8 mouse cellular contexts compared by ENCODE assay signal in the genomic region with DNA sequence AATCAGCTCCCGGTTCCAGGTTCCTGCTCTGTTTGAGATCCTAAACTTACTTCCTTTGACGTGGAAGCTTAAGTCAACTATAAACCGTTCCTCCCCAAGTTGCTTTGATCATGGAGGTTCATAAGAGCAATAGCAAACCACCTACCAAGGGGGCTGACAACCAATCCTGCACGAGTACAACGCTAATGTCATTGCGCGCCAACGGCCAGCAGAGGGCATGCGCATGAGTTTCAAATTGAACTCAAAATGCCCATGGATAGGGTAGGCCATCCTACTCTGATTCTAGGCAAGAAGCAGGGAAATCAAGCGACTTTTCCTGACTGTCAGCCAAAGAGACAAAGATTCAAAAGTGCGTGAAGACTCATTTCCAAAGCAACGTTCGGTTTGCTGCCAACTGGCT. TPM values are rescaled to one million over a fixed set of nuclear protein-coding genes. Genes with fewer than 3 reads are reported as not detected.
DNase-seq lines count a peak whose midpoint lies in the region; ATAC-seq and TF ChIP-seq lines count a peak whose summit lies in the region.
"Had no signal": no experiment of that assay in that cellular context is flagged by ENCODE, and none has a peak within 500 bp of the region (broad histone marks: within the 10 kb centered on the region; RNA-seq: fewer than 3 reads in every experiment).

A gene (minus strand): TSS at position 279 of the 400 bp plus-strand sequence.

- peak; percentile 35 for TF ChIP-seq CTCF in liver, postnatal 0 days (IDR thresholded peaks at IDR 0.05; ENCODE audit: low read depth)

- no peak within 1 kb of the TSS for H3K9ac ChIP-seq in liver, postnatal 0 days (replicated peaks)
- H3K9ac ChIP-seq in liver, embryonic 12.5 days: no peak within 1 kb of the TSS
- H3K9ac ChIP-seq in hindbrain, embryonic 12.5 days: no peak within 1 kb of the TSS
- no peak within 1 kb of the TSS for H3K9ac ChIP-seq in midbrain, embryonic 14.5 days (replicated peaks; ENCODE audit: low read length)

- no peak for TF ChIP-seq EP300 in liver, postnatal 0 days (IDR thresholded peaks at IDR 0.05; ENCODE audit: low read depth)

- no peak within 1 kb of the TSS for H3K27ac ChIP-seq in liver, postnatal 0 days (ENCODE audit: low read depth)
- H3K27ac ChIP-seq in liver, embryonic 12.5 days: no peak within 1 kb of the TSS
- H3K27ac ChIP-seq in hindbrain, embryonic 12.5 days: no peak within 1 kb of the TSS
- no peak within 1 kb of the TSS for H3K27ac ChIP-seq in midbrain, embryonic 14.5 days (replicated peaks; ENCODE audit: low read depth, low read length)
- H3K27ac ChIP-seq: macrophage had no signal

- WGBS in liver, postnatal 0 days (ENCODE audit: insufficient replicate concordance): 63% methylated on average over 13 of the region's 13 CpGs
- 57% methylated on average over 13 of the region's 13 CpGs for WGBS in liver, embryonic 12.5 days (ENCODE audit: insufficient replicate concordance)
- 75% methylated on average over 13 of the region's 13 CpGs for WGBS in hindbrain, embryonic 12.5 days
- WGBS in midbrain, embryonic 14.5 days: 80% methylated on average over 13 of the region's 13 CpGs

- H3K9me3 ChIP-seq in liver, postnatal 0 days (ENCODE audit: low read length): no peaks in the 10 kb centered on the region
- H3K9me3 ChIP-seq in liver, embryonic 12.5 days (replicated peaks): no peaks in the 10 kb centered on the region
- H3K9me3 ChIP-seq in hindbrain, embryonic 12.5 days (replicated peaks): no peaks in the 10 kb centered on the region
- H3K9me3 ChIP-seq in midbrain, embryonic 14.5 days (ENCODE audit: control insufficient read depth, low read length): no peaks in the 10 kb centered on the region

- DNase-seq in liver, postnatal 0 days: no peak
- DNase-seq in brain, adult 2 months (ENCODE audit: low read depth, low spot score): peak; percentile 12
- no peak for DNase-seq in midbrain, embryonic 14.5 days
- no peak for DNase-seq in MN1 (ENCODE audit: low spot score)

- no peaks in the 10 kb centered on the region for H3K4me1 ChIP-seq in liver, postnatal 0 days (ENCODE audit: insufficient read depth)
- H3K4me1 ChIP-seq in liver, embryonic 12.5 days: no peaks in the 10 kb centered on the region
- no peaks in the 10 kb centered on the region for H3K4me1 ChIP-seq in hindbrain, embryonic 12.5 days
- no peaks in the 10 kb centered on the region for H3K4me1 ChIP-seq in midbrain, embryonic 14.5 days (ENCODE audit: control insufficient read depth, insufficient read depth, low read length)

- no peaks in the 10 kb centered on the region for H3K36me3 ChIP-seq in liver, postnatal 0 days (replicated peaks; ENCODE audit: insufficient read depth, low read length)
- H3K36me3 ChIP-seq in liver, embryonic 12.5 days: no peaks in the 10 kb centered on the region
- no peaks in the 10 kb centered on the region for H3K36me3 ChIP-seq in hindbrain, embryonic 12.5 days
- no peaks in the 10 kb centered on the region for H3K36me3 ChIP-seq in midbrain, embryonic 14.5 days (ENCODE audit: control insufficient read depth, insufficient read depth, low read length)

- H3K4me2 ChIP-seq in liver, postnatal 0 days (ENCODE audit: low read depth, low read length): no peak within 1 kb of the TSS
- H3K4me2 ChIP-seq in liver, embryonic 12.5 days: no peak within 1 kb of the TSS
- H3K4me2 ChIP-seq in hindbrain, embryonic 12.5 days (replicated peaks): no peak within 1 kb of the TSS
- H3K4me2 ChIP-seq in midbrain, embryonic 14.5 days (ENCODE audit: low read length): no peak within 1 kb of the TSS

- ATAC-seq in liver, postnatal 0 days: no peak
- no peak for ATAC-seq in liver, embryonic 12.5 days
- ATAC-seq in hindbrain, embryonic 12.5 days (ENCODE audit: low FRiP score): no peak
- ATAC-seq in midbrain, embryonic 14.5 days (ENCODE audit: low FRiP score, low TSS enrichment): no peak
- no peak for ATAC-seq in inflammation-experienced regulatory T-cells, adult 6 months

- no peaks in the 10 kb centered on the region for H3K27me3 ChIP-seq in liver, postnatal 0 days (ENCODE audit: insufficient read depth, low read length)
- no peaks in the 10 kb centered on the region for H3K27me3 ChIP-seq in liver, embryonic 12.5 days (replicated peaks)
- H3K27me3 ChIP-seq in hindbrain, embryonic 12.5 days: no peaks in the 10 kb centered on the region
- no peaks in the 10 kb centered on the region for H3K27me3 ChIP-seq in midbrain, embryonic 14.5 days (ENCODE audit: control insufficient read depth, insufficient read depth, low read length)

- H3K4me3 ChIP-seq in liver, postnatal 0 days (ENCODE audit: low read depth, low read length): no peak within 1 kb of the TSS
- no peak within 1 kb of the TSS for H3K4me3 ChIP-seq in liver, embryonic 12.5 days
- no peak within 1 kb of the TSS for H3K4me3 ChIP-seq in hindbrain, embryonic 12.5 days
- H3K4me3 ChIP-seq in midbrain, embryonic 14.5 days (replicated peaks; ENCODE audit: low read depth, low read length): no peak within 1 kb of the TSS

RNA-seq across cellular contexts. Expression of the gene that starts here (rescaled TPM):
- 0.25 and 0.31 TPM in 2 replicates for polyA plus RNA-seq in liver, postnatal 0 days (2015; fragmentation: Nextera tagmentation; extraction: Ambion mirVana)
- 0.82 and 1.2 TPM in 2 replicates for polyA plus RNA-seq in liver, embryonic 12.5 days (2016; fragmentation: Nextera tagmentation; extraction: Ambion mirVana)
- polyA plus RNA-seq in hindbrain, embryonic 12.5 days (2016; fragmentation: Nextera tagmentation; extraction: Ambion mirVana): 29.4 and 30.2 TPM in 2 replicates
- polyA plus RNA-seq in midbrain, embryonic 14.5 days (2014; fragmentation: Nextera tagmentation; extraction: Ambion mirVana): 35.8 and 39.2 TPM in 2 replicates
- polyA plus RNA-seq in inflammation-experienced regulatory T-cells, adult 6 months (2017; shearing (Covaris generic)): not detected

Comparison
In these comparisons a context has a peak if more than half of its experiments do, and no peak if none do; other contexts are left out.
1. RNA of the gene that starts here (polyA plus RNA-seq): 35.8 to 39.2 TPM in midbrain, embryonic 14.5 days and 29.4 to 30.2 TPM in hindbrain, embryonic 12.5 days; 0.82 to 1.2 TPM in liver, embryonic 12.5 days, 0.25 to 0.31 TPM in liver, postnatal 0 days and not detected in inflammation-experienced regulatory T-cells, adult 6 months; every median in the first group is over 10 times any median in the second.